Mouse (Mus musculus): Measurements from ENCODE around the gene Lhx6. TPM values are rescaled to one million over a fixed set of nuclear protein-coding genes. Genes with fewer than 3 reads are reported as not detected.

The Lhx6 gene
- polyA plus RNA-seq, 1 experiment from 2014 or later: 0.16 TPM

DNA sequence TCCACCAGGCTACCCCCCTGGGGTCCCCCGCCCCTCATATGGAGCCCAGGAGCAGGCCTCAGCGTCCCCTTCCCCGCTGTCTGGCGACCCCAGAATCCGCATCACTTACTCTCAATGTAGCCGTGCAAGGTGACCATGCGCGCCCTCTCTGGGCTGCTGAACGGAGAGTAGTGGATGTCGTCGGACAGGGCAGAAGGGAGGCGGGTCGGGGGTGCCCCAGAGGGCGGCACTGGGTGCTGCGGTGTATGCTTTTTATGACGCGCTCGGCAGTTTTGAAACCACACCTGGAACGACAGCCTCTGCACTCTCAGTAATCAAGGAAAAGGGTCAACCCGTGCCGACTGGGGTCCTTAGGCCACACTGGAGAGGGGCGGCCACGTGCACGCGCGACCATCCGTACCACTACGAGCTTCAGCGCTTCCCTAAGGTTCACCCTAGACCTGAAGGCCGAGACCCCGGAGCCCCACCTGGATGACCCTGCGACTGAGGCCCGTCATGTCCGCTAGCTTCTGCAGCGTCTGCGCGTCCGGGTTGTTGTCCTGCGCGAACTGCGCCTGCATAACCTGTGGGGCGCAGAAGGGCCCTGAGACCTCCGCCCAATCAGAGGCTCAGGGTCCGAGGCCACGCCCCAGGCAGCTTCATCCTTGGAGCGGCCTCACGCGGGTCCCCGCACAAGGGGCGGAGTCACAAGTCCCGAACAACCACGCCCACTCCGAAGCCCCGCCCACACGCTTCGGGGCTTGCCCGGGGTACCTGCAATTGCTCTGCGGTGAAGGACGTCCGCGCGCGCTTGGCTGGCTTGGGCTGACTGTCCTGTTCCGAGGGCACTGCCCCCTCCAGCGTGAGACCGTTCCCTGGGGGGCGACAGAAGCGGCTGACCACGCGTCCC is 14.1 kb downstream of the Lhx6 start:
- H3K9me3 ChIP-seq (replicated peaks): no peaks in the 10 kb centered on the region
- ATAC-seq (ENCODE audit: low read depth) (peak; percentile 83), DNase-seq (peak; percentile 80)
- peaks cover 98% of the 10 kb centered on the region for H3K27me3 ChIP-seq
- WGBS (ENCODE audit: insufficient replicate concordance): 1% methylated on average over 70 of the region's 70 CpGs
- H3K4me1 ChIP-seq (replicated peaks): peaks cover 13% of the 10 kb centered on the region
- peak overlapping the region; percentile 74 for H3K4me2 ChIP-seq
- no peaks in the 10 kb centered on the region for H3K36me3 ChIP-seq
- H3K9ac ChIP-seq: no peak overlapping the region
- H3K27ac ChIP-seq: no peak overlapping the region
- peak overlapping the region; percentile 56 for H3K4me3 ChIP-seq (replicated peaks)

- Histone ChIP-seq H3K4me2 (no peak overlapping the region), H3K4me1 (replicated peaks) (peaks cover 13% of the 10 kb centered on the region), H3K27ac (no peak overlapping the region), H3K9ac (no peak overlapping the region), H3K9me3 (replicated peaks) (no peaks in the 10 kb centered on the region), H3K27me3 (peaks cover 86% of the 10 kb centered on the region), H3K36me3 (no peaks in the 10 kb centered on the region), H3K4me3 (replicated peaks) (no peak overlapping the region)
- ATAC-seq (ENCODE audit: low read depth) (no peak), DNase-seq (no peak)
- WGBS (ENCODE audit: insufficient replicate concordance): 53% methylated on average over 3 of the region's 3 CpGs
Measured at GRCm38 (mm10) chr2:36089190-36089589, 16.0 kb downstream of the Lhx6 start.

GRCm38 (mm10) chr2:36085041-36085440 is 20.2 kb downstream of the Lhx6 start:
- Histone ChIP-seq H3K4me1 (replicated peaks) (no peaks in the 10 kb centered on the region), H3K36me3 (no peaks in the 10 kb centered on the region), H3K9me3 (replicated peaks) (no peaks in the 10 kb centered on the region), H3K4me2 (no peak overlapping the region), H3K9ac (no peak overlapping the region), H3K27me3 (peaks cover 44% of the 10 kb centered on the region), H3K4me3 (replicated peaks) (no peak overlapping the region), H3K27ac (no peak overlapping the region)
- DNase-seq: no peak
- 89% methylated on average over 1 of the region's 1 CpGs for WGBS (ENCODE audit: insufficient replicate concordance)
- ATAC-seq (ENCODE audit: low read depth): no peak

DNA sequence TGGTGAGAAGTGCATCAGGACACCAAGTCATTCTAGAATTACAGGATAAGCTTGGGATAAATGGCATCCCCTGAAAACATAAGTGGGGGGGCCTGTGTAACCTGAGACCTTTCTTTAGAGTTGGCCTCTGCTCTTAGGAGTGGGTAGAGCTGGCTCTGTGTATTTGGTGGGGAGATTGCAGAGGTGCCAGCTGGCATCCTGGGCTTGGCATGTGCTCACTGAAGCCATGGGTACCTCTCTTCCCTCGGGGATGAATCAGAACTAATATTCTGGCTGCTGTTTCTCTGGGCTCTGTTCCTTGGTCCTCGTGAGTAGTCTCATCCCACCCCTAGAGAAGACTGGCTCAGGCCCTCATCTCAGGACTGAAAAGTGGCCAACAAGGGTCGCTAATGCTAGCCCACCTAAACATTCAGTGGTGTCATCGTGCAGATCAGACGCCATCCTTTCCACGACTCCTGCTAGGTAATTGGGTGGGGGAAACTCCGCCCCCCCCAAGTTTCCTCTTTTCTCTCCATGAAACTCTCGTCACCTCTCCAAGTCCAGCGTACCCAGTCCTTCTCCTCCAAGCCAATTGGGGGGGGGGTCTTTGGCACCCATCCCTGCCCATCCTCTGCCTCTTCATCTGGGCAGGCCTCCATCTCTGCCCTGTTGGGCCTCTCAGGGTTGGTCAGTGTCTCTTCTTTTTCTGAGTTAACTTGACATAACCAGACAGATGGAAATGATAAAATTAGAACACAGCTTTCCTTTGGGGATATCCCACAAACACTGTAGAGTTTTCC is 22.2 kb downstream of the Lhx6 start:
- Histone ChIP-seq H3K27ac (no peak overlapping the region), H3K4me3 (replicated peaks) (no peak overlapping the region), H3K9ac (no peak overlapping the region), H3K4me1 (replicated peaks) (no peaks in the 10 kb centered on the region), H3K4me2 (no peak overlapping the region), H3K27me3 (peaks cover 29% of the 10 kb centered on the region), H3K9me3 (replicated peaks) (no peaks in the 10 kb centered on the region), H3K36me3 (no peaks in the 10 kb centered on the region)
- DNase-seq (no peak), ATAC-seq (ENCODE audit: low read depth) (no peak)
- 57% methylated on average over 9 of the region's 9 CpGs for WGBS (ENCODE audit: insufficient replicate concordance)

DNA sequence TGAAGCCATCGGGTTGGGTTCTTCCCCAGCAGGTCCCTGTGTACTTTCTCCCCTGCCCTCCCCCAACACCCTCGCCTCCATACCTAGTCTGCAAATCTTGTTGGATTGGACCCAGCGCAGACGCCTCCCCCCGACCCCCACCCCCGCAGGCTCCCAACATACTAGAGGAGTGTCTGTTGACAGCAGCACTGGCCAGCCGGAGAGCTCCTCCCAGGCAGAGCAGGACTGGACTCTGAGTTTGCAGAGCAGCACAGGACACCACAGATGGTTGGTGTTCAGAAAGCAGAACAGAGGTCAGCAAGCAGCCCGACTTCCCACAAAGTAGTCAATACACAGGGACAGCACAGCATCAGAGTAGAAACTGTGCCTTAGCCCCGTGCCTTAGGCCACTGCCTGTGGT is 23.8 kb downstream of the Lhx6 start:
- DNase-seq: no peak
- no peak overlapping the region for H3K9ac ChIP-seq

DNA sequence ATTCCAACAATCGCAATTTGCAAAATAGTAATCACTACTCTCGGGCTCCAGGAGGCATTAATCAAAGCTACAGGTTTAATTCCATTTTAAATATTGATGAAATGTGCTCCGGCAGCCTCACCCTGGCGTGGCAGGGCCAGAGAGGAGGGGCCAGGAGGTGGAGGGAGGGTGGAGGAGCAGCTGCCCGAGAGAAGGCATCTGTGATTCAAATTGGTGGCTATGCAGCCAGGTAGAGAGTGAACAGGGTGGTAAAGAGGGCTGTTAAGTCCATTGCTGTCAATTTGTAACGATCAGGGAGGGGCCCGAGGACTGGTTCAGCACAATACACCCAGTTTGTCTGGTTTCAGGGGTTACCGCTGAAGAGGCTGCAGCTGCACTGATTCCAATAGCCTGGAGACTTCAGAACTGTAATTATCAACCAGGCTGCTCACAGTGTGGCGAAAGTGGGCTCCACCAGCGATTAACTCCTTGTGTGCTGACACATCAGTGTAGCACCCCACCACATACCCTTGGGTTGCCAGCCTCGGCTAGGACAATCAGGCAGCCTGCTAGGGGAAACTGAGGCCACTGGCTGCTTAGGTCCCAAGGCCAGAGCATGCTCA is 27.9 kb downstream of the Lhx6 start:
- WGBS (ENCODE audit: insufficient replicate concordance): 27% methylated on average over 11 of the region's 11 CpGs
- no peak overlapping the region for H3K9ac ChIP-seq
- H3K36me3 ChIP-seq: no peaks in the 10 kb centered on the region
- H3K4me1 ChIP-seq (replicated peaks): no peaks in the 10 kb centered on the region
- no peak overlapping the region for H3K4me2 ChIP-seq
- no peak overlapping the region for H3K4me3 ChIP-seq (replicated peaks)
- H3K27me3 ChIP-seq: peaks cover 11% of the 10 kb centered on the region; the same call in 1 of the 2 replicates
- DNase-seq (no peak), ATAC-seq (ENCODE audit: low read depth) (no peak)
- H3K9me3 ChIP-seq (replicated peaks): no peaks in the 10 kb centered on the region
- no peak overlapping the region for H3K27ac ChIP-seq

More for the DNA sequence above, 23.8 kb downstream of the Lhx6 start:
- H3K9me3 ChIP-seq (replicated peaks): no peaks in the 10 kb centered on the region
- H3K4me1 ChIP-seq (replicated peaks): no peaks in the 10 kb centered on the region
- H3K36me3 ChIP-seq: no peaks in the 10 kb centered on the region
- ATAC-seq (ENCODE audit: low read depth): peak; percentile 87
- no peak overlapping the region for H3K4me3 ChIP-seq (replicated peaks)
- peaks cover 22% of the 10 kb centered on the region; the same call in 1 of the 2 replicates for H3K27me3 ChIP-seq
- H3K27ac ChIP-seq: no peak overlapping the region
- H3K4me2 ChIP-seq: no peak overlapping the region
- 34% methylated on average over 9 of the region's 9 CpGs for whole genome bisulfite sequencing (ENCODE audit: insufficient replicate concordance)

DNA sequence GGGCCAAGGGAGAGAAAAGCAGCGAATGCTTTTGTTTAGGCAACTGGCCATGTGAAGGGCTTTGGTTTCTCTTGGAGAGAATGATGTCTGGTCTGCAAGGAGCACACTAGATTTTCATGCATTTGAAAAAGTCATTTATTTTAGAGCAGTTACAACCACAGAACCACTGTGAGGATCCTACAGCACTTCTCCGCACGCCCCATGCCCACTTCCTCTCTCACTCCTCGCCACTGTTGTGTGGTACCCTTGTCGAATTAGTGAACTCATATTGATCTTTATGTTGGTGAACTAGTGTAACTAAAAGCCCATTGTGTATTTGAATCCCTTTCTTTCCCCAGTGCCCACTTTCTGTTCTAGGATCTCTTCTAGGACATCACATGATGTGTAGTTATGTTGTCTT is 30.0 kb downstream of the Lhx6 start:
- Histone ChIP-seq H3K27ac (no peak overlapping the region), H3K9ac (no peak overlapping the region), H3K27me3 (peaks cover 11% of the 10 kb centered on the region; the same call in 1 of the 2 replicates), H3K4me1 (replicated peaks) (no peaks in the 10 kb centered on the region), H3K9me3 (replicated peaks) (no peaks in the 10 kb centered on the region), H3K36me3 (no peaks in the 10 kb centered on the region), H3K4me2 (no peak overlapping the region), H3K4me3 (replicated peaks) (no peak overlapping the region)
- no peak for ATAC-seq (ENCODE audit: low read depth)
- WGBS (ENCODE audit: insufficient replicate concordance): 57% methylated on average over 5 of the region's 5 CpGs
- DNase-seq: no peak

DNA sequence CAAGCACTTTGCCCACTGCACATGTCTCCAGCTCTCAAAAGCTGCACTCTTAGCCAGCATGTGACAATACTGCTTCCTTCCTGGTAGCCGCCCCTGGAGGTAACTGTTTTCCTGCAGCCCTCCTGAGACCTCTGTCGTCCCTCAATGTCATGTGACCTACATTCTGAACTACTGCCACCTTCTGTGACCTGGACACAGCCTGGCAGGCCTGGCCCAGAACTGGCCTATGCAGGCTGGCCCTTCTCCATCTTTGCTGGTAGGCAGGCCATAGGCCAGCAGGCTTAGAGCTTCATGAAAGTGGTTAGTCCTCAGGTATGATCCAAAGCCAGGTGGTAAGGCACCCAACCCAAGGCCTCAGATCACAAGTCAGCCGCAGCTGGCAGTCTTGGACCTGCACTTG is 31.4 kb downstream of the Lhx6 start:
- H3K9ac ChIP-seq: no peak overlapping the region
- WGBS (ENCODE audit: insufficient replicate concordance): 42% methylated on average over 3 of the region's 3 CpGs
- H3K4me3 ChIP-seq (replicated peaks): no peak overlapping the region
- no peaks in the 10 kb centered on the region for H3K9me3 ChIP-seq (replicated peaks)
- H3K36me3 ChIP-seq: no peaks in the 10 kb centered on the region
- DNase-seq (no peak), ATAC-seq (ENCODE audit: low read depth) (no peak)
- peaks cover 9% of the 10 kb centered on the region; the same call in 1 of the 2 replicates for H3K27me3 ChIP-seq
- H3K4me1 ChIP-seq (replicated peaks): no peaks in the 10 kb centered on the region
- no peak overlapping the region for H3K27ac ChIP-seq
- no peak overlapping the region for H3K4me2 ChIP-seq

DNA sequence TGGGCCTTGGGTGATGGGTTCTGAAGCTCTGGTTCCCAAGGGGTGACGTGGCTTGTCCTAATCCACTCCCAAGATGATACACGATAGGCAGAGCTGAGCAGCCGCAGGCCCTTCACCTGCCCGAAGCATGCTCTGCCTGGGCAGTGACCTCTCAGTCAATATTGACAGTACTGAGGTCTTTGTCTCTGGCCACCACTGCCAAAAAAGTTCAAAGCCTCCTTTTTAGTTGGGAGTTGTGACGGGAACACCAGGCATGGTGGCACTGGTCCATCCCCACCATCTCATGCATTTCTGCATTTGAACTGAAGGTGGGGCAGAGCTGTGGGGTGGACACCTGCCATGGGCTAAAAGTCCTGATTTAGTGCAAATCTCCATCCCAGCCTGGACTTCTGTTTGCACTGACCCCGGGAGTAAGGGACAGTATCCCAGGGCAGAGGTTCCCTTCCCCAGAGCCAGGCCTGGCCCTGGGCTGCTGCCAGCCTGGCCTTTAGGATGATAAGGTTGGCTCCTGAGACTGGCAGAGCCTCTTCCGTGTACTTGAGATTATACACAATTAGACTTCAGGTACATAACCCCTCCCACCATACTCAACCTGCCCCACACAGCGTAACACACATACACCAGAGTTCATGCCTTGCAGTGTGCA is 33.4 kb downstream of the Lhx6 start:
- Histone ChIP-seq H3K9ac (no peak overlapping the region), H3K9me3 (replicated peaks) (no peaks in the 10 kb centered on the region), H3K4me2 (no peak overlapping the region), H3K4me1 (replicated peaks) (no peaks in the 10 kb centered on the region), H3K36me3 (no peaks in the 10 kb centered on the region), H3K27ac (no peak overlapping the region), H3K27me3 (no peaks in the 10 kb centered on the region), H3K4me3 (replicated peaks) (no peak overlapping the region)
- WGBS (ENCODE audit: insufficient replicate concordance): 61% methylated on average over 8 of the region's 8 CpGs
- peak; percentile 43 for ATAC-seq (ENCODE audit: low read depth)
- DNase-seq: no peak

- no peaks in the 10 kb centered on the region for H3K9me3 ChIP-seq (replicated peaks)
- H3K9ac ChIP-seq: no peak overlapping the region
- no peaks in the 10 kb centered on the region for H3K36me3 ChIP-seq
- WGBS (ENCODE audit: insufficient replicate concordance): 74% methylated on average over 9 of the region's 9 CpGs
- ATAC-seq (ENCODE audit: low read depth) (no peak), DNase-seq (no peak)
- H3K4me2 ChIP-seq: no peak overlapping the region
- no peaks in the 10 kb centered on the region for H3K4me1 ChIP-seq (replicated peaks)
- H3K27me3 ChIP-seq: no peaks in the 10 kb centered on the region
- no peak overlapping the region for H3K4me3 ChIP-seq (replicated peaks)
- no peak overlapping the region for H3K27ac ChIP-seq
Measured at GRCm38 (mm10) chr2:36067132-36067531, 38.1 kb downstream of the Lhx6 start.

GRCm38 (mm10) chr2:36061409-36061808 is 43.8 kb downstream of the Lhx6 start:
- Histone ChIP-seq H3K27me3 (no peaks in the 10 kb centered on the region), H3K36me3 (no peaks in the 10 kb centered on the region), H3K9ac (no peak overlapping the region), H3K9me3 (replicated peaks) (no peaks in the 10 kb centered on the region), H3K27ac (no peak overlapping the region), H3K4me2 (no peak overlapping the region), H3K4me1 (replicated peaks) (no peaks in the 10 kb centered on the region), H3K4me3 (replicated peaks) (no peak overlapping the region)
- 48% methylated on average over 5 of the region's 5 CpGs for WGBS (ENCODE audit: insufficient replicate concordance)
- ATAC-seq (ENCODE audit: low read depth) (no peak), DNase-seq (no peak)
